Mouse (Mus musculus) heart, embryonic 11.5 days (tissue): ENCODE measurements around the gene H2-T22. TPM values are rescaled to one million over a fixed set of nuclear protein-coding genes. Genes with fewer than 3 reads are reported as not detected.
"Not testable (repeated sequence)": the region's sequence is repeated elsewhere in the genome, so short reads cannot be mapped to it uniquely, and the experiment has no call there.

ENCODE experiments used
- ATAC-seq: fragments of 200-750 bp; cut with Nextera tagmentation; replicated peaks from 2 replicates; pipeline ENCODE4 v1.8.0; 2017; ENCODE audit warnings: moderate library complexity; ENCODE audit not compliant: insufficient number of reproducible peaks, low FRiP score, low TSS enrichment
- H3K27ac ChIP-seq: fragments of 300-500 bp; sonication (generic); 2 replicates; pipeline ENCODE4 v1.5.1; 2014; ENCODE audit warnings: mild to moderate bottlenecking, low read depth, low read length
- H3K27me3 ChIP-seq: fragments of 300-500 bp; sonication (generic); 2 replicates; pipeline ENCODE4 v1.6.1; 2014; ENCODE audit warnings: mild to moderate bottlenecking, low read length, mixed read lengths; ENCODE audit not compliant: control insufficient read depth, insufficient read depth
- H3K36me3 ChIP-seq: fragments of 300-500 bp; sonication (generic); 2 replicates; pipeline ENCODE4 v1.6.1; 2014; ENCODE audit warnings: mild to moderate bottlenecking, low read length, moderate library complexity, mixed read lengths; ENCODE audit not compliant: control insufficient read depth, insufficient read depth
- H3K4me1 ChIP-seq: fragments of 300-500 bp; sonication (generic); 2 replicates; pipeline ENCODE4 v1.6.1; 2014; ENCODE audit warnings: low read length; ENCODE audit not compliant: control insufficient read depth, insufficient read depth
- H3K4me2 ChIP-seq: fragments of 300-500 bp; sonication (generic); 2 replicates; pipeline ENCODE4 v1.6.1; 2014; ENCODE audit warnings: mild to moderate bottlenecking, moderate library complexity
- H3K4me3 ChIP-seq: fragments of 300-500 bp; sonication (generic); 2 replicates; pipeline ENCODE4 v1.5.1; 2014; ENCODE audit warnings: low read depth, low read length
- H3K9ac ChIP-seq: fragments of 300-500 bp; sonication (generic); 2 replicates; pipeline ENCODE4 v1.6.1; 2014; ENCODE audit warnings: mild to moderate bottlenecking, low read depth, low read length, moderate library complexity
- H3K9me3 ChIP-seq: fragments of 300-500 bp; sonication (generic); replicated peaks from 2 replicates; pipeline ENCODE4 v1.6.1; 2016; ENCODE audit warnings: low read length; ENCODE audit not compliant: control insufficient read depth
- WGBS: fragments of 180-500 bp; shearing (Covaris S2); extraction: QIAGEN DNeasy Blood & Tissue Kit; methylation state at CpG from one replicate; pipeline ENCODE4 v1.1.7; 2014; ENCODE audit not compliant: insufficient replicate concordance; 5-methylcytosine and 5-hydroxymethylcytosine counted together
- polyA plus RNA-seq: library from polyadenylated mRNA; unstranded; fragments of >200 nt; fragmentation: Nextera tagmentation; extraction: Ambion mirVana; gene quantifications from 2 replicates; pipeline ENCODE4 v1.2.1, GENCODE M21; 2014

The H2-T22 gene
- polyA plus RNA-seq, 1 experiment from 2014 or later, result 7.3 TPM

DNA sequence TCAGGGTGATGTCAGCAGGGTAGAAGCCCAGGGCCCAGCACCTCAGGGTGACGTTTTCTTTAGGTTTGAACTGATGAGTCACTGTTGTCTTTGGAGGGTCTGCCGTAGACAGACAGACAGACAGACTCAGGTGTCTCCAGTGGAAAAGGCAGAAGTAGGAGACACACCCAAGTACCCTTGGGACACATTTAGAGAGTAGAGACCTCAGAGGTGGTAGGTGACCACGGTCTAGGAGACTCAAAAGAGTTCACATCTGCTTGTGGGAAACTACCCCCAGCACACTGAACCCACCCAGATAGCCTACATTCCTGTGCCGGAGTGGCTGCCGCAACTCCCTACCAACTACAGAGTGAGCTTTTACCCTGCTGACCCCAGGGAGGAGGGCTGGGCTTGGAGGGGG is 27.6 kb downstream of the H2-T22 start:
- no peak for ATAC-seq
- no peaks in the 10 kb centered on the region for H3K27me3 ChIP-seq
- H3K4me1 ChIP-seq, result no peaks in the 10 kb centered on the region
- H3K4me2 ChIP-seq, result no peak overlapping the region
- no peak overlapping the region for H3K27ac ChIP-seq
- WGBS, result 93% methylated on average over 5 of the region's 5 CpGs
- H3K9me3 ChIP-seq, result no peaks in the 10 kb centered on the region
- H3K4me3 ChIP-seq, result no peak overlapping the region
- peaks cover 6% of the 10 kb centered on the region; the same call in 1 of the 2 replicates for H3K36me3 ChIP-seq
- H3K9ac ChIP-seq, result no peak overlapping the region

DNA sequence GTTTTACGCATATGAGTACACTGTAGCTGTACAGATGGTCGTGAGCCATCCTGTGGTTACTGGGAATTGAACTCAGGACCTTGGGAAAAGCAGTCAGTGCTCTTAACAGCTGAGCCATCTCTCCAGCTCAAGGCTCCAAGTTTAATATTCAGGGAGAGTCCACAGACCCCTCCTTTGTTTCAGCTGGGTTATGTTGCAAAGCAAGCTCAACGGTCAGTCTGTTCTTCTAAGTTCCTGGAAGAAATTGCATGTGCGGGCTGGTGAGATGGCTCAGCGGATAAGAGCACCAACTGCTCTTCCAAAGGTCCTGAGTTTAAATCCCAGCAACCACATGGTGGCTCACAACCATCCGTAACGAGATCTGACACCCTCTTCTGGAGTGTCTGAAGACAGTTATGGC is 38.1 kb downstream of the H2-T22 start:
- not testable (repeated sequence) for H3K4me1 ChIP-seq, ATAC-seq, H3K4me2 ChIP-seq, H3K4me3 ChIP-seq, H3K9me3 ChIP-seq, H3K27ac ChIP-seq, H3K27me3 ChIP-seq, H3K36me3 ChIP-seq, H3K9ac ChIP-seq
- 93% methylated on average over 7 of the region's 7 CpGs for WGBS

DNA sequence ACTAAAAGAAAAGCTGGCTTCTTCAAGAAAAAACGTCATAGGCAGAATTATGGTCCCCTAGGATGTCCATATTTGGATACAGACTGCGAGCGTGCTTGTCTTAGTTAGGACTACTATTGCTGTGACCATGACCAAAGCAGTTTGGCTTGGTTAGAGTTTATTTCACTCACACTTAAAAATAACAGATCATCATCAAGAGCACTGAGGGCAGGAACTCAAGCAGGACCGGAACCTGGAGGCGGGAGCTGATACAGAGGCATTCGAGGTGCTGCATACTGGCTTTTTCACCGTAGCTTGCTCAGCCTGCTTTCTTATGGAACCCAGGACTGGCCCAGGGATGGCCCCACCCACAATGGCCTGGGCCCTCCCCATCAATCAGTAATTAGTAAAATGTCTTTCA is 39.2 kb downstream of the H2-T22 start:
- Histone ChIP-seq H3K9me3 (no peaks in the 10 kb centered on the region), H3K27me3 (no peaks in the 10 kb centered on the region), H3K4me2 (no peak overlapping the region), H3K9ac (no peak overlapping the region), H3K4me3 (no peak overlapping the region), H3K4me1 (no peaks in the 10 kb centered on the region), H3K27ac (no peak overlapping the region), H3K36me3 (0 out of 2 replicates have a peak, but pooled peaks cover 3% of the 10 kb centered on the region)
- no peak for ATAC-seq
- WGBS, result 93% methylated on average over 7 of the region's 7 CpGs

DNA sequence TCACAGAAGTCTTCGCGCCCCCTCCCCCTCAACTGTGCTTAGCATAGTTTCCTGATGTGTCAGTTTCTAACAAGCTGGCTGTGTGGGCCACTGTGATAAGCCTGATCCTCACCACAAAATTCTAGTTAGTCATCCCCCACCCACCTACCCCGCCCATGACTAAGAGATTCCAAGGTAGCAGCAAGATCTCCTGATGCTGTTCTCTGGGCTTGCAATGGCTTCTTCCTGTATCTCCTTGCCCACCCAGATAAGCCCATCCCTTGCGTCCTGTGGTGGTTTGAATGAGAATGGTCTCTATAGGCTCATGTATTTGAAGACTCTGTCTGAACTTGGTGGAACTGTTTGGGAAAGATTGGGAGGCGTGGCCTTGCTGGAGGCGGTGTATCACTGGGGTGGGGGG is 40.6 kb downstream of the H2-T22 start:
- Histone ChIP-seq H3K4me2 (peak overlapping the region; percentile 2; the same call in 1 of the 2 replicates), H3K4me3 (no peak overlapping the region), H3K9ac (no peak overlapping the region), H3K4me1 (no peaks in the 10 kb centered on the region), H3K27me3 (no peaks in the 10 kb centered on the region), H3K27ac (peak overlapping the region; percentile 47; the same call in 1 of the 2 replicates), H3K36me3 (0 out of 2 replicates have a peak, but pooled peaks cover 3% of the 10 kb centered on the region), H3K9me3 (no peaks in the 10 kb centered on the region)
- WGBS, result 85% methylated on average over 6 of the region's 6 CpGs
- peak; percentile 81 for ATAC-seq

DNA sequence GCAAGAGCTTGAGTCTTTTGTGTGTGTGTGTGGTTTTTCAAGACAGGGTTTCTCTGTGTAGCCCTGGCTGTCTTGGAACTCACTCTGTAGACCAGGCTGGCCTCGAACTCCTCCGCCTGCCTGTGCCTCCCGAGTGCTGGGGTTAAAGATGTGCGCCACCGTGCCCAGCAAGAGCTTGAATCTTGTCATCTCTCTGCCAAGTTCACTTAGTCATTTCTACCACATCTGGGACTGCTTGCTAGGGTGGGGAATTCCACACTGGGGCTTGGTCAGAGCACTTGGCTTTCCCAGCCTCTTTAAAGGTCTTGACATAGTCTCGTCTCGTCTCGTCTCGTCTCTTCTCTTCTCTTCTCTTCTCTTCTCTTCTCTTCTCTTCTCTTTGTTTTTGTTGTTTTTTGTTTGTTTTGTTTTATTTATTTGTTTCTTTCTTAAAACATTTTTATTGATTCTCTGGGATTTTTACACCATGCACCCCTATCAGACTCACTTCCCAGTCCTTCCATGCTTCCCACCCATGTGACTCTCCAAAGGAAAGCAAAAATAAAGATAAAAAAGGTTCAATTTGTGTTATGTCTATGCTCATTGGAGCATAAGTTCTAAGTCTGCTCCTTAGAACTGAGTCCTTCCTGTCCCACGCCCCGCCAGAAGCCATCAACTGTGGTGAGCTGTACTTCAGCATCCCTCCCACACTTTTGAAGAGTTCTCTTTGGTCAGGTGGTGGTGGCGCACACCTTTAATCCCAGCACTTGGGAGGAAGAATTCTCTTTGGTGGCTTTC is 41.2 kb downstream of the H2-T22 start:
- H3K27ac ChIP-seq, result peak overlapping the region; percentile 11; the same call in 1 of the 2 replicates
- 90% methylated on average over 12 of the region's 12 CpGs for WGBS
- no peak for ATAC-seq

DNA sequence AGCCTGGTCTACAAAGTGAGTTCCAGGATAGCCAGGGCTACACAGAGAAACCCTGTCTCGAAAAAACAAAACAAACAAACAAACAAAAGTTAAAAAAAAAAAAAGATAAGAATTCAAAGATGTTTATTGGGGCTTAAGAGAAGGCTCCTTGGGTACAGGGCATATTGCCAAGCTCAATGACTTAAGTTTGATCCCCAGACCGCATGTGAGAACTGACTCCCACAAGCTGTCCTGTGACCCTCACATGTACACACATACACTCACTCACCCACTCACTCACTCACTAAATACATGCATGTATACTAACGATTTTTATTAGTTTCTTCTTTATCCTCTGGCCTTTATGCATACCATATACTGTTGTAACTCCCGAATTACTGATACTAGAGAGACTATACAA is 42.2 kb downstream of the H2-T22 start:
- Histone ChIP-seq H3K4me3 (no peak overlapping the region), H3K27ac (no peak overlapping the region), H3K9me3 (no peaks in the 10 kb centered on the region), H3K4me1 (peaks cover 3% of the 10 kb centered on the region; the same call in 1 of the 2 replicates), H3K36me3 (no peaks in the 10 kb centered on the region), H3K9ac (no peak overlapping the region), H3K4me2 (no peak overlapping the region), H3K27me3 (no peaks in the 10 kb centered on the region)
- WGBS, result 86% methylated on average over 4 of the region's 4 CpGs
- no peak for ATAC-seq

More for the DNA sequence above, 41.2 kb downstream of the H2-T22 start:
- Histone ChIP-seq H3K27me3 (no peaks in the 10 kb centered on the region), H3K4me3 (no peak overlapping the region), H3K9me3 (no peaks in the 10 kb centered on the region), H3K36me3 (0 out of 2 replicates have a peak, but pooled peaks cover 3% of the 10 kb centered on the region), H3K9ac (no peak overlapping the region), H3K4me2 (peak overlapping the region; percentile 2; the same call in 1 of the 2 replicates), H3K4me1 (no peaks in the 10 kb centered on the region)

DNA sequence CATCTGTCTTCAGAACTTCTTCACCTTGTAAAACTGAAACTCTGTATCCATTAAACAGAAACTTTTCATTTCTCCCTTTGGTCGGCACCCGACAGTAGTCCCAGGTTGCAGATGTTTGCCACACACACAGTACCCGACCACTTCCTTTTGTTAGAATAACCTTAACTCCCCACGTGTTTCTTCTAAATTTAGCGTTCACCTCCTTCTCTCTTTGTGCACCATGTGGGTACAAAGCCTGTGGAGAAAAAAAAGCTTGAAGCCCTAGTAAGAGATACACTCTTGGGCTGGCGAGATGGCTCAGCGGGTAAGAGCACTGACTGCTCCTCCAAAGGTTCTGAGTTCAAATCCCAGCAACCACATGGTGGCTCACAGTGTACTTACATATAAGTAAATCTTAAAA is 43.2 kb downstream of the H2-T22 start:
- Histone ChIP-seq H3K9ac (no peak overlapping the region), H3K27me3 (no peaks in the 10 kb centered on the region), H3K4me2 (no peak overlapping the region), H3K4me3 (no peak overlapping the region), H3K4me1 (peaks cover 3% of the 10 kb centered on the region; the same call in 1 of the 2 replicates), H3K36me3 (no peaks in the 10 kb centered on the region), H3K27ac (no peak overlapping the region), H3K9me3 (no peaks in the 10 kb centered on the region)
- 80% methylated on average over 7 of the region's 7 CpGs for WGBS
- ATAC-seq, result no peak

DNA sequence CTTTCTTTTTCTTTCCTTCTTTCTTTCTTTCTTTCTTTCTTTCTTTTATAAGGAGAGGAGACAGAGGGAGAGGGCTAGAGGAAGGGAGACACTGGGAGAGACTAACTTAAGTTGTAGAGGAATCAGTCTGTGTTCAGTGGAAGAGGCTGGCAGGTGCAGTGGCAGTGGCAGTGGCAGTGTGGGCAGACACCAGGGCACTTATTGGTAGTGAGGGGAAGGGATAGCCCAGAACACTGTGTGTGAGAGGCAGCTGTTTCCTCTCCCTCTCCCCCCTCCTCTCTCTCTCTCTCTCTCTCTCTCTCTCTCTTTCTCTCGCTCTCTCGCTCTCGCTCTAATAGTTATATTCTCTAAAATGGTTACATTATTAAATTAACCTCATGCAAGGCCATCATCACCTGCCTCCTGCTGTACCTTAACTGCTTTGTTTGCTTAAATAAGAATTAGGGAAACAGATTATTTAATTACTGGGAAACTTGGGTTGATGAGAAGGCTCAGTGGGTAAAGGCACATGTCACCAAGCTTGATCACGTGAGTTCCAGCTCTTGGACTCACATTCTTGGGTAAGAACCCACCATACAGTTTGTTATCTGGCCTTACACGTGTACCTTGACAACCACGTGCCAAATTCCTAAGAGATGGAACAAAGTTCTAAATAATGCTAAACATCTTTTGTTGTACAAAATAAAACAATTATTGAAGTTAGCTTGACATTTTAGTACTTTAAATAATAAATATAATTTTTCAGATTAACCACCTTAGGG is 43.8 kb downstream of the H2-T22 start:
- Histone ChIP-seq H3K4me2 (peak overlapping the region; percentile 41), H3K4me1 (peaks cover 3% of the 10 kb centered on the region; the same call in 1 of the 2 replicates), H3K9me3 (no peaks in the 10 kb centered on the region), H3K36me3 (no peaks in the 10 kb centered on the region), H3K27me3 (no peaks in the 10 kb centered on the region), H3K27ac (no peak overlapping the region), H3K9ac (no peak overlapping the region), H3K4me3 (no peak overlapping the region)
- WGBS, result 86% methylated on average over 6 of the region's 6 CpGs
- no peak for ATAC-seq
